Mouse (Mus musculus) lung, embryonic 14.5 days (tissue): ENCODE data around the gene Glb1l. TPM values are rescaled to one million over a fixed set of nuclear protein-coding genes. Genes with fewer than 3 reads are reported as not detected.

Experiments used
- ATAC-seq: fragments of 200-750 bp; cut with Nextera tagmentation; 2 replicates; pipeline ENCODE4 v1.8.0; 2017; ENCODE audit warnings: mild to moderate bottlenecking, moderate TSS enrichment, moderate library complexity; ENCODE audit not compliant: insufficient read depth
- DNase-seq: peaks from one replicate; pipeline ENCODE4 v3.0.0-alpha.2; 2015
- H3K27ac ChIP-seq: fragments of 300-500 bp; sonication (generic); 2 replicates; pipeline ENCODE4 v1.5.1; 2014; ENCODE audit warnings: low read depth, mild to moderate bottlenecking, moderate library complexity
- H3K27me3 ChIP-seq: fragments of 300-500 bp; sonication (generic); 2 replicates; pipeline ENCODE4 v1.6.1; 2014; ENCODE audit warnings: low read length, control low read depth; ENCODE audit not compliant: insufficient read depth
- H3K36me3 ChIP-seq: fragments of 300-500 bp; sonication (generic); 2 replicates; pipeline ENCODE4 v1.6.1; 2014; ENCODE audit warnings: control low read depth; ENCODE audit not compliant: insufficient read depth
- H3K4me1 ChIP-seq: fragments of 300-500 bp; sonication (generic); 2 replicates; pipeline ENCODE4 v1.6.1; 2014; ENCODE audit warnings: antibody characterized with exemption, control low read depth; ENCODE audit not compliant: insufficient read depth
- H3K4me2 ChIP-seq: fragments of 300-500 bp; sonication (generic); 2 replicates; pipeline ENCODE4 v1.6.1; 2014; ENCODE audit warnings: mild to moderate bottlenecking
- H3K4me3 ChIP-seq: fragments of 300-500 bp; sonication (generic); 2 replicates; pipeline ENCODE4 v1.5.1; 2014; ENCODE audit warnings: low read depth, low read length
- H3K9ac ChIP-seq: fragments of 300-500 bp; sonication (generic); 2 replicates; pipeline ENCODE4 v1.6.1; 2014
- H3K9me3 ChIP-seq: fragments of 300-500 bp; sonication (generic); 2 replicates; pipeline ENCODE4 v1.6.1; 2016; ENCODE audit warnings: low read depth, low read length, control low read depth
- CTCF ChIP-seq: IDR thresholded peaks from 2 replicates; pipeline ENCODE4 v1.5.1; 2016; ENCODE audit warnings: antibody characterized with exemption, low read depth
- WGBS: fragments of 180-500 bp; shearing (Covaris S2); extraction: QIAGEN DNeasy Blood & Tissue Kit; methylation state at CpG from one replicate; pipeline ENCODE4 v1.1.7; 2014; 5-methylcytosine and 5-hydroxymethylcytosine counted together
- polyA plus RNA-seq: library from polyadenylated mRNA; unstranded; fragments of >200 nt; fragmentation: Nextera tagmentation; extraction: Ambion mirVana; gene quantifications from 2 replicates; pipeline ENCODE4 v1.2.1, GENCODE M21; 2014

Gene Glb1l
- polyA plus RNA-seq, 1 experiment from 2014 or later = 16.0 TPM

GRCm38 (mm10) chr1:75214886-75215285 is 4.3 kb upstream of the Glb1l start:
- no peak overlapping the region for H3K9ac ChIP-seq
- H3K27ac ChIP-seq = no peak overlapping the region
- ATAC-seq (no peak), DNase-seq (no peak)
- no peak overlapping the region for H3K4me2 ChIP-seq
- no peak overlapping the region for H3K4me3 ChIP-seq
- H3K9me3 ChIP-seq = no peaks in the 10 kb centered on the region
- TF ChIP-seq CTCF = no peak
- H3K36me3 ChIP-seq = peaks cover 43% of the 10 kb centered on the region
- peaks cover 3% of the 10 kb centered on the region; the same call in 1 of the 2 replicates for H3K4me1 ChIP-seq
- 60% methylated on average over 5 of the region's 5 CpGs for WGBS
- peaks cover 26% of the 10 kb centered on the region for H3K27me3 ChIP-seq

GRCm38 (mm10) chr1:75214442-75214841 is 3.8 kb upstream of the Glb1l start:
- 59% methylated on average over 2 of the region's 2 CpGs for WGBS
- Histone ChIP-seq H3K27me3 (peaks cover 21% of the 10 kb centered on the region), H3K4me3 (no peak overlapping the region), H3K4me1 (peaks cover 4% of the 10 kb centered on the region; the same call in 1 of the 2 replicates), H3K9me3 (no peaks in the 10 kb centered on the region), H3K36me3 (peaks cover 43% of the 10 kb centered on the region), H3K4me2 (no peak overlapping the region), H3K27ac (peak overlapping the region; percentile 54), H3K9ac (no peak overlapping the region)
- TF ChIP-seq CTCF = no peak
- ATAC-seq = no peak
- no peak for DNase-seq

GRCm38 (mm10) chr1:75213096-75213495 is 2.5 kb upstream of the Glb1l start:
- peaks cover 43% of the 10 kb centered on the region for H3K36me3 ChIP-seq
- peaks cover 8% of the 10 kb centered on the region for H3K27me3 ChIP-seq
- H3K4me1 ChIP-seq = peaks cover 4% of the 10 kb centered on the region; the same call in 1 of the 2 replicates
- 85% methylated on average over 7 of the region's 7 CpGs for WGBS
- ATAC-seq (no peak), DNase-seq (no peak)
- H3K9ac ChIP-seq = no peak overlapping the region
- H3K27ac ChIP-seq = no peak overlapping the region
- TF ChIP-seq CTCF = no peak
- no peak overlapping the region for H3K4me3 ChIP-seq
- H3K4me2 ChIP-seq = 0 out of 2 replicates have a peak overlapping the region, but pooled peaks have one; percentile 7
- H3K9me3 ChIP-seq = no peaks in the 10 kb centered on the region

- Histone ChIP-seq H3K9ac (no peak overlapping the region), H3K27me3 (peaks cover 4% of the 10 kb centered on the region; the same call in 1 of the 2 replicates), H3K4me1 (peaks cover 4% of the 10 kb centered on the region; the same call in 1 of the 2 replicates), H3K9me3 (no peaks in the 10 kb centered on the region), H3K4me2 (0 out of 2 replicates have a peak overlapping the region, but pooled peaks have one; percentile 7), H3K27ac (no peak overlapping the region), H3K4me3 (no peak overlapping the region), H3K36me3 (peaks cover 43% of the 10 kb centered on the region)
- no peak for ATAC-seq
- TF ChIP-seq CTCF = no peak
- no peak for DNase-seq
- 71% methylated on average over 4 of the region's 4 CpGs for WGBS
These were observed 1.9 kb upstream of the Glb1l start for GRCm38 (mm10) chr1:75212542-75212941.

- DNase-seq = no peak
- no peak for TF ChIP-seq CTCF
- Histone ChIP-seq H3K27me3 (no peaks in the 10 kb centered on the region), H3K9ac (peak overlapping the region; percentile 93), H3K9me3 (no peaks in the 10 kb centered on the region), H3K27ac (no peak overlapping the region), H3K4me2 (peak overlapping the region; percentile 72), H3K4me3 (peak overlapping the region; percentile 91), H3K4me1 (peaks cover 4% of the 10 kb centered on the region; the same call in 1 of the 2 replicates), H3K36me3 (peaks cover 43% of the 10 kb centered on the region)
- peak; percentile 17; the same call in 1 of the 2 replicates for ATAC-seq
- WGBS = 11% methylated on average over 17 of the region's 17 CpGs
These were observed 612 bp upstream of the Glb1l start for GRCm38 (mm10) chr1:75211141-75211708.

- WGBS = 11% methylated on average over 34 of the region's 34 CpGs
- H3K27me3 ChIP-seq = no peaks in the 10 kb centered on the region
- peaks cover 24% of the 10 kb centered on the region for H3K36me3 ChIP-seq
- DNase-seq (peak; percentile 73), ATAC-seq (no peak; the same call in 1 of the 2 replicates)
- no peaks in the 10 kb centered on the region for H3K9me3 ChIP-seq
- H3K4me3 ChIP-seq = peak overlapping the region; percentile 45
- peaks cover 4% of the 10 kb centered on the region; the same call in 1 of the 2 replicates for H3K4me1 ChIP-seq
- peak overlapping the region; percentile 61 for H3K9ac ChIP-seq
- no peak overlapping the region for H3K27ac ChIP-seq
- no peak for TF ChIP-seq CTCF
- H3K4me2 ChIP-seq = peak overlapping the region; percentile 72
These were observed 1.5 kb downstream of the Glb1l start for GRCm38 (mm10) chr1:75208967-75209678.

- ATAC-seq (no peak), DNase-seq (no peak)
- Histone ChIP-seq H3K27me3 (no peaks in the 10 kb centered on the region), H3K4me3 (no peak overlapping the region), H3K27ac (no peak overlapping the region), H3K4me2 (no peak overlapping the region), H3K9me3 (no peaks in the 10 kb centered on the region), H3K36me3 (peaks cover 32% of the 10 kb centered on the region), H3K4me1 (no peaks in the 10 kb centered on the region), H3K9ac (no peak overlapping the region)
- WGBS = 83% methylated on average over 1 of the region's 1 CpGs
- no peak for TF ChIP-seq CTCF
These were observed 9.4 kb downstream of the Glb1l start for GRCm38 (mm10) chr1:75201236-75201635.
